Mouse (Mus musculus): ENCODE measurements around the gene Abhd6.

DNA sequence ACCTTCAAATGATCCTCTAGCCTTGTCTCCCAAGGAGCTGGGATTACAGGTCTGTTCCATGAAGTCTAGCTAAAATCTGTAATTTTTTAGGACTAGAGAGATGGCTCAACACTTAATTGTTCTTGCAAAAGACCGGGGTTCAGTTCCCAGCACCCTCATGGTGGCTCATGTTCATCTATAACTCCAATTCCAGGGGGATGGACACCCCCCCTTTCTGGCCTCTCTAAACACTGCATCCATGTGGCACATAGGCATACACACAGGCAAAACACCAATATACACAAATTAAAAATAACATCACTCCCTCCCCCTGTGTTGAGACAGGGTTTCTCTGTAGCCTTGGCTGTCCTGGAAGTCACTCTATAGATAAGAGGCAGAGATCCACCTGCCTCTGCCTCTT lies 17.3 kb downstream of the Abhd6 start:
- TF ChIP-seq CTCF (IDR thresholded peaks at IDR 0.05; ENCODE audit: insufficient read depth, low read length) = no peak
- no peak for TF ChIP-seq POLR2A (IDR thresholded peaks at IDR 0.05; ENCODE audit: borderline replicate concordance, extremely low read depth, low read depth, low read length)

All from lung, adult 2 months (tissue).